ENCODE assay signal across 8 mouse cellular contexts in the genomic region with DNA sequence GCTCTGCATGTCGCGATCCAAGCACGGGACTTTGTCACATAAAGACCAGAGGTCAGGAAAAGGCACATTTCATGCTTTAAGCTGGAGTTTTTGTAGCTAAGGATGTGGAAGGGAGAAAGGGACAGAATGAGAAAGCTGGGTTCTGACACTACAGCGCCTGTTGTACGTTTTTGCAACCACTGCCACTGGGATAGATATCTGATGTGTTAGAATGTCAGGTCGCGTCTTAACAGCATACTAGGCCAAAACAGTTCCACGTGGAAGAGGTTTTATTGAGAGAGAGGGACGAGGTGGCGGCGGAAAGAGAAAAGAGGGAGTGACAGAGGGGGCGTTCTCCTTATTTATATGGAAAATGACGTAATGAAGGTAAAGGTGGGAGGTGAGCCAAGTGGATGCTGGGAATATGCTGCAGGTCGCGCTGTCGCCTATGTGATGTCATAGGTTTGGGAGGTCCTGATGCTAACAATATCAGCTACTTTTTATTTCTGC. TPM values are rescaled to one million over a fixed set of nuclear protein-coding genes. Genes with fewer than 3 reads are reported as not detected.
DNase-seq lines count a peak whose midpoint lies in the region; ATAC-seq and TF ChIP-seq lines count a peak whose summit lies in the region.

No protein-coding gene starts in this region.

- H3K4me2 ChIP-seq in limb, embryonic 14.5 days (replicated peaks; ENCODE audit: low read depth, low read length, severe bottlenecking): peak overlapping the region; percentile 88

- H3K27ac ChIP-seq in liver, adult 2 months (replicated peaks; ENCODE audit: insufficient read depth, low read depth, low read length): peak overlapping the region; percentile 84
- peak overlapping the region; percentile 23 for H3K27ac ChIP-seq in cerebellum, adult 2 months (ENCODE audit: insufficient read depth, low read length)
- H3K27ac ChIP-seq in limb, embryonic 14.5 days (replicated peaks; ENCODE audit: low read depth, low read length): peak overlapping the region; percentile 93; the same call in 1 of the 2 replicates

- ATAC-seq in limb, embryonic 14.5 days (ENCODE audit: low FRiP score, low read depth): no peak
- no peak for ATAC-seq in monocyte, adult 5-6 weeks (replicated peaks; ENCODE audit: insufficient number of reproducible peaks, low FRiP score, low TSS enrichment, poor library complexity, severe bottlenecking)

- peaks cover 6% of the 10 kb centered on the region for H3K36me3 ChIP-seq in liver, adult 2 months (ENCODE audit: control insufficient read depth, insufficient read depth, low read length)
- H3K36me3 ChIP-seq in limb, embryonic 14.5 days (ENCODE audit: control insufficient read depth, insufficient read depth, low read length): 0 out of 2 replicates have a peak, but pooled peaks cover 2% of the 10 kb centered on the region

- H3K4me3 ChIP-seq in liver, adult 2 months (ENCODE audit: insufficient read depth, low read depth, low read length): peak overlapping the region; percentile 68
- H3K4me3 ChIP-seq in cerebellum, adult 2 months (replicated peaks; ENCODE audit: insufficient read depth, low read depth, low read length): peak overlapping the region; percentile 63
- H3K4me3 ChIP-seq in limb, embryonic 14.5 days (replicated peaks; ENCODE audit: low read length): peak overlapping the region; percentile 60

- TF ChIP-seq POLR2A in liver, adult 2 months (IDR thresholded peaks at IDR 0.05; ENCODE audit: extremely low read depth, insufficient read depth, low read length): no peak
- TF ChIP-seq POLR2A in cerebellum, adult 2 months (IDR thresholded peaks at IDR 0.05; ENCODE audit: borderline replicate concordance, insufficient read depth, low read length): no peak
- no peak for TF ChIP-seq POLR2A in limb, embryonic 14.5 days (IDR thresholded peaks at IDR 0.05; ENCODE audit: borderline replicate concordance, extremely low read depth, insufficient read depth, insufficient read length)

- TF ChIP-seq CTCF in liver, adult 2 months (IDR thresholded peaks at IDR 0.05; ENCODE audit: low read depth, low read length): no peak
- no peak for TF ChIP-seq CTCF in cerebellum, adult 2 months (IDR thresholded peaks at IDR 0.05; ENCODE audit: borderline replicate concordance, insufficient read depth, low read depth, low read length)

- peak overlapping the region; percentile 72 for H3K9ac ChIP-seq in liver, adult 2 months (ENCODE audit: low read depth, low read length)
- H3K9ac ChIP-seq in limb, embryonic 14.5 days (ENCODE audit: low read depth, low read length, severe bottlenecking): peak overlapping the region; percentile 76; the same call in 1 of the 2 replicates

- H3K9me3 ChIP-seq in limb, embryonic 14.5 days (ENCODE audit: control insufficient read depth, low read length): no peaks in the 10 kb centered on the region

- H3K27me3 ChIP-seq in liver, adult 2 months (ENCODE audit: control insufficient read depth, insufficient read depth, low read length): no peaks in the 10 kb centered on the region
- H3K27me3 ChIP-seq in cerebellum, adult 2 months (ENCODE audit: control insufficient read depth, insufficient read depth, low read length): no peaks in the 10 kb centered on the region
- no peaks in the 10 kb centered on the region for H3K27me3 ChIP-seq in limb, embryonic 14.5 days (ENCODE audit: control insufficient read depth, insufficient read depth, low read length)

- H3K4me1 ChIP-seq in liver, adult 2 months (ENCODE audit: control insufficient read depth, insufficient read depth, low read length): peaks cover 16% of the 10 kb centered on the region
- no peaks in the 10 kb centered on the region for H3K4me1 ChIP-seq in cerebellum, adult 2 months (ENCODE audit: control insufficient read depth, insufficient read depth, low read length)
- peaks cover 16% of the 10 kb centered on the region for H3K4me1 ChIP-seq in limb, embryonic 14.5 days (ENCODE audit: control insufficient read depth, insufficient read depth, low read length)

- WGBS in liver, adult 2 months: 8% methylated on average over 16 of the region's 16 CpGs
- WGBS in cerebellum, adult 2 months: 5% methylated on average over 16 of the region's 16 CpGs
- 3% methylated on average over 16 of the region's 16 CpGs for WGBS in limb, embryonic 14.5 days

- peak; percentile 62 for DNase-seq in liver, adult 2 months (ENCODE audit: extremely low read depth, low read depth, low spot score)
- no peak for DNase-seq in liver
- peak; percentile 35 to 46 for DNase-seq in cerebellum, adult 2 months
- DNase-seq in forelimb bud, embryonic 11.5 days (ENCODE audit: low read depth, low spot score): peak; percentile 54
- DNase-seq in limb, embryonic 14.5 days (ENCODE audit: low spot score): peak; percentile 47
- peak; percentile 38 for DNase-seq in retina, adult 2 months (ENCODE audit: low read depth, low spot score)
- DNase-seq in adrenal gland, adult 8-10 months: no peak

- H3K79me2 ChIP-seq in liver, adult 2 months (ENCODE audit: control insufficient read depth, insufficient read depth, low read length): no peaks in the 10 kb centered on the region

RNA-seq across cellular contexts. Expression of a gene that starts 0.7 kb away (rescaled TPM):
- 9.7 and 10.1 TPM in 2 replicates for total RNA-seq in liver, adult 2 months (2014; rRNA removed)
- 7.9 and 10.4 TPM in 2 replicates for polyA plus RNA-seq in liver, adult 2 months (2012; rRNA removed)
- 15.7 and 16.3 TPM in 2 replicates for polyA plus RNA-seq in cerebellum, adult 2 months (2012; rRNA removed)
- polyA plus RNA-seq in limb, embryonic 14.5 days (2012; rRNA removed): 17.1 and 19.9 TPM in 2 replicates
- 11.7 and 12.9 TPM in 2 replicates for polyA plus RNA-seq in limb, embryonic 14.5 days (2014; fragmentation: Nextera tagmentation; extraction: Ambion mirVana)
- total RNA-seq in monocyte, adult 5-6 weeks (2017): 10.7 to 13.7 TPM (median 13.0 TPM) in 3 replicates
- total RNA-seq in adrenal gland, adult 8-10 months (2022): 10 to 100 TPM in 1 of 4 experiments, 1 to 10 TPM in 3; 4.0 to 11.5 (median 7.1) TPM

RNA-seq across cellular contexts. Expression of a gene that starts 1.1 kb away (rescaled TPM):
- 125 and 126 TPM in 2 replicates for total RNA-seq in liver, adult 2 months (2014; rRNA removed)
- 194 and 308 TPM in 2 replicates for polyA plus RNA-seq in liver, adult 2 months (2012; rRNA removed)
- polyA plus RNA-seq in cerebellum, adult 2 months (2012; rRNA removed): 121 and 129 TPM in 2 replicates
- 121 and 124 TPM in 2 replicates for polyA plus RNA-seq in limb, embryonic 14.5 days (2012; rRNA removed)
- polyA plus RNA-seq in limb, embryonic 14.5 days (2014; fragmentation: Nextera tagmentation; extraction: Ambion mirVana): 82.9 and 94.5 TPM in 2 replicates
- 6.5 to 13.6 TPM (median 12.2 TPM) in 3 replicates for total RNA-seq in monocyte, adult 5-6 weeks (2017)
- total RNA-seq in adrenal gland, adult 8-10 months (2022): 10 to 100 TPM; 82.7 to 91.9 (median 88.0) TPM

RNA-seq across cellular contexts. Expression of a gene that starts 23.4 kb away (rescaled TPM):
- not detected in 2 replicates for total RNA-seq in liver, adult 2 months (2014; rRNA removed)
- not detected in 2 replicates for polyA plus RNA-seq in liver, adult 2 months (2012; rRNA removed)
- 0.11 TPM in 1 of 2 replicates, not detected in the other for polyA plus RNA-seq in cerebellum, adult 2 months (2012; rRNA removed)
- polyA plus RNA-seq in limb, embryonic 14.5 days (2012; rRNA removed): not detected in 2 replicates
- not detected in 2 replicates for polyA plus RNA-seq in limb, embryonic 14.5 days (2014; fragmentation: Nextera tagmentation; extraction: Ambion mirVana)
- not detected in 3 replicates for total RNA-seq in monocyte, adult 5-6 weeks (2017)
- total RNA-seq in adrenal gland, adult 8-10 months (2022): 1 to 10 TPM; 3.3 to 4.7 (median 3.4) TPM

Comparison
In these comparisons a context has a peak if more than half of its experiments do, and no peak if none do; other contexts are left out.
1. DNase-seq: peak in liver, adult 2 months (single experiment), cerebellum, adult 2 months (2 of 2), forelimb bud, embryonic 11.5 days (single experiment), limb, embryonic 14.5 days (single experiment) and retina, adult 2 months (single experiment); none in liver (single experiment) and adrenal gland, adult 8-10 months (single experiment).
2. H3K27ac ChIP-seq: peak in every context shown above with its lines; median percentile 93 in limb, embryonic 14.5 days; 84 in liver, adult 2 months; 23 in cerebellum, adult 2 months.
3. Peak in every context shown above with its lines, with median percentiles within 50 percentile points of each other: H3K4me3 ChIP-seq.